Mouse (Mus musculus): ENCODE data around the gene Rnf10. TPM values are rescaled to one million over a fixed set of nuclear protein-coding genes. Genes with fewer than 3 reads are reported as not detected.
A peak's percentile ranks its signal among the peaks of the same experiment; 100 is the strongest.

Gene Rnf10
- polyA plus RNA-seq, 1 experiment from 2014 or later = 94.0 TPM

DNA sequence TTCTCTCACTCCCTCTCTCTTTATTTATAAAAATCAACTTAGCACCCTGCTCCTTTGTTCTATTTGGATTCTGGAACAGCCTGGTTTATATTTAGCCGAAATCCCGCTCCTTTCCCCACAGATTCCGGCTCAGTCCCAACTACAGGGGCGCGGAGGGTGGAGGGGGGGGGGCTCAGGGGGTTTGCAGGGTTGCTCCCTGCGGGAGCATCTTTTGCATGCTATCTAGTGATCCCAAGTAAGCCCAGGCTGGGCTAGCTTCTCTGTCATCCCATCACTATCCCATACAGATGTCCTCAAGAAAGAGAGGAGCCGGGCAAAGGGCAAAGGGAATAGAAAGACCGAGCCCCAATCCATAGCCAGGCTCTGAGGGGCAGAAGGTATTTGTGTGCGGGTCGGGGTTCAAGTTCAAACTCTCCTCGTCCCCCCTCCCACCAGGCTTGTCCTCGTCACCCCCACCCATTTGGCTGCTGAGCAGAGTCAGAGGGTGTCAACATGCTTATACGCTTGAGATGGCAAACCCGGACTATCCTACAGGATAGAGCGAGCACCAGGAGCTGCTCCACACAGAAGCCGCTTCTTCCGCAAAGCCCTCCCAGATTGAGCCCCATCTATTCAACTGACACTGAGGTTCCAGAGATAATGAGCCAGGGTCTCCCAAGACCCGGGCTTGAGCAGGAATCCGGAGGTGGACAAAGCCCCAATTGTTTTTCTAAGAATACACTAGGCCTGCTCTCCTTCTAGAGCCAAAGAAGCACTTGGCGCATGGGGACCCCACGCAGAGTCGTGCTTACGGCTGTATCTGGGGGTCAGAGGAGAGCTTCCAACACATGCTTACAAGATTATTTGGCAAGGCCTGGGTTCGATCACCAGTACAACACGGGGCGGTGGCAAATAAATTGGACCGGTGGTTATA, 57.2 kb downstream of the Rnf10 start:
- Histone ChIP-seq H3K36me3 (ENCODE audit: control insufficient read depth, insufficient read depth, low read length) (no peaks in the 10 kb centered on the region), H3K27me3 (ENCODE audit: control insufficient read depth, insufficient read depth, low read length) (no peaks in the 10 kb centered on the region), H3K9me3 (ENCODE audit: control insufficient read depth, low read length) (no peaks in the 10 kb centered on the region), H3K9ac (replicated peaks; ENCODE audit: low read depth, low read length) (peak overlapping the region; percentile 69), H3K4me1 (ENCODE audit: control insufficient read depth, insufficient read depth, low read length) (0 out of 2 replicates have a peak, but pooled peaks cover 4% of the 10 kb centered on the region), H3K4me2 (ENCODE audit: low read depth, low read length) (peak overlapping the region; percentile 61), H3K4me3 (ENCODE audit: low read depth, low read length) (peak overlapping the region; percentile 39), H3K27ac (ENCODE audit: low read depth, low read length) (peak overlapping the region; percentile 73)
- ATAC-seq (ENCODE audit: low read depth) = peak; percentile 44; the same call in 1 of the 2 replicates
- 16% methylated on average over 27 of the region's 27 CpGs for WGBS

DNA sequence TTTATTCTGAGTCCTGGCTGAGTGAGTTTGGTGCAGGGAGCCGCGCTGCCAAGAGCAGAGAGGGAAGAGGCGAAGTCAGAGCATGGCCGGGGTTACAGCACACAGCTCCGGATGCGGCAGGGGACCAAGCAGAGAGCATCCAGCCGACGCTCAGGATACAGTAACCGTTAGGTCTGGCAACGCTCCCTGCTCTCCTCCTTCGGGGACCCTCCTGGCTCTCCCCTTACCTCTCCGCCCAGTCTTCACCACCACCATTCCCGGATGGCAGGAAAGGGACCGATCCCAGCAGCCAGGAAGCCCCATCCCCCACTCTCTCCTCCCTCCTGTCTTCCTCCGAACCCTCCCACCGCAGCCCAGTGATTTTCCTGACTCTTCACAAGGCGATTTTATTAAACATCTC, 57.8 kb downstream of the Rnf10 start:
- Histone ChIP-seq H3K27ac (ENCODE audit: low read depth, low read length) (peak overlapping the region; percentile 73), H3K4me1 (ENCODE audit: control insufficient read depth, insufficient read depth, low read length) (0 out of 2 replicates have a peak, but pooled peaks cover 4% of the 10 kb centered on the region)

DNA sequence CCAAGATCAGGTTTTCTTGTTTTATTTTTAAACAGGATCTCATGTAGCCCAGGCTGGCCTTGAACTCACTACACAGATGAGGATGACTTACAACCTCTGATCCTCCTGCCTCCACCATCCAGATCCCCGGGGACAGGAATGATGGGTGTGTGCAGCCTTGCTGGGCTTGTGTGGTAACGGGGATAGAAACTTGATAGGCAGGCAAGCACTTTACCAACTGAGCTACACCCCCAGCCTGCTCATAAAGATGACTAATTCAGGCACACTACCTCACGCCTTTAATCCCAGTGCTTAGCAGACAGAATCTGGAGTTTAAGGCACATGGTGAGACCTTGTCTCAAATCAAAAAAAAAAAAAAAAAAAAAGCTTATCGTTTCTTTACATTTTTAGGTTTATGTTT, 59.8 kb downstream of the Rnf10 start:
- no peaks in the 10 kb centered on the region for H3K9me3 ChIP-seq (ENCODE audit: control insufficient read depth, low read length)
- no peak overlapping the region for H3K4me3 ChIP-seq (ENCODE audit: low read depth, low read length)
- no peak overlapping the region for H3K27ac ChIP-seq (ENCODE audit: low read depth, low read length)
- no peak overlapping the region for H3K9ac ChIP-seq (replicated peaks; ENCODE audit: low read depth, low read length)
- 0 out of 2 replicates have a peak, but pooled peaks cover 4% of the 10 kb centered on the region for H3K4me1 ChIP-seq (ENCODE audit: control insufficient read depth, insufficient read depth, low read length)
- 59% methylated on average over 4 of the region's 4 CpGs for WGBS
- H3K36me3 ChIP-seq (ENCODE audit: control insufficient read depth, insufficient read depth, low read length) = no peaks in the 10 kb centered on the region
- no peaks in the 10 kb centered on the region for H3K27me3 ChIP-seq (ENCODE audit: control insufficient read depth, insufficient read depth, low read length)
- no peak for ATAC-seq (ENCODE audit: low read depth)
- no peak overlapping the region for H3K4me2 ChIP-seq (ENCODE audit: low read depth, low read length)

More for the DNA sequence above, 57.8 kb downstream of the Rnf10 start:
- WGBS = 0% methylated on average over 17 of the region's 17 CpGs
- H3K36me3 ChIP-seq (ENCODE audit: control insufficient read depth, insufficient read depth, low read length) = no peaks in the 10 kb centered on the region
- H3K27me3 ChIP-seq (ENCODE audit: control insufficient read depth, insufficient read depth, low read length) = no peaks in the 10 kb centered on the region
- H3K9ac ChIP-seq (replicated peaks; ENCODE audit: low read depth, low read length) = peak overlapping the region; percentile 69
- H3K4me3 ChIP-seq (ENCODE audit: low read depth, low read length) = peak overlapping the region; percentile 39
- no peaks in the 10 kb centered on the region for H3K9me3 ChIP-seq (ENCODE audit: control insufficient read depth, low read length)
- H3K4me2 ChIP-seq (ENCODE audit: low read depth, low read length) = peak overlapping the region; percentile 61
- ATAC-seq (ENCODE audit: low read depth) = peak; percentile 69

DNA sequence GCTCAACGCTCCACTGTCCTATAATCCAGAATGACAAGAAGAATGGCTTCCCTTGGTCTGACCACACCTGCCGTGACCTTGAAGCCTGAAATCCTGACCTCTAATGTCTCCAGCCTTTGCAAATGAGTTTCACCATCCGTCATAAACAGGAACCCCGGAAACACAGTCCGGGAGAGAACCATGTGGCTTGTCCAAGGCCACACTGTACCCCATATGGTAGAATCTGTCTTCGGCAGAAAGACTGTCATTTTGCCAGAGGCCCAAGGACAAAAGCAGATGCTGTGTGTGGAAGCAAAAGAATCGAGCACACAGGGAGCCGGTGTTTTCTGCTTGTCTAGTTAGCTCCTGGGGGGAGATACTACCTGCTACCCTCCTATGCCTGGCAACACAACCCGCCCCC, 60.2 kb downstream of the Rnf10 start:
- Histone ChIP-seq H3K4me2 (ENCODE audit: low read depth, low read length) (no peak overlapping the region), H3K4me1 (ENCODE audit: control insufficient read depth, insufficient read depth, low read length) (0 out of 2 replicates have a peak, but pooled peaks cover 4% of the 10 kb centered on the region), H3K4me3 (ENCODE audit: low read depth, low read length) (no peak overlapping the region), H3K9ac (replicated peaks; ENCODE audit: low read depth, low read length) (no peak overlapping the region), H3K9me3 (ENCODE audit: control insufficient read depth, low read length) (no peaks in the 10 kb centered on the region), H3K36me3 (ENCODE audit: control insufficient read depth, insufficient read depth, low read length) (no peaks in the 10 kb centered on the region), H3K27me3 (ENCODE audit: control insufficient read depth, insufficient read depth, low read length) (no peaks in the 10 kb centered on the region), H3K27ac (ENCODE audit: low read depth, low read length) (no peak overlapping the region)
- no peak for ATAC-seq (ENCODE audit: low read depth)
- WGBS = 67% methylated on average over 9 of the region's 9 CpGs

DNA sequence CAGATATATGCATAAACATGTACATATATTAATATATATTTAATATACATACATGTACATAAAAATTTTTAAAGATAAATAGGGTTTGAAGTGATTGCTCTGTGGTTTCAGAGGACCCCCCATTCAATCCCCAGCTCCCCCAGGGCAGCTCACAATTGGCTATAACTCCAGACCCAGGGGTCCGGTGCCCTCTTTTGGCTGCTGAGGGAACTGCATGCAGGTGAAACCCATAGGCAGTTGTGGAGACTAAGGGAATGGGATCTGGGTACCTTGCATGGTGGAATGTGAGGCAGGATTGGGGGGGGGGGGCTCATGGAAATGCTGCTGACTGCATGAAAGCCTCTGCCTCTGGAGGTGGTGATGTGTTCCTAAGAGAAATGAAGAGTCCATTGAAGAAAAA, 62.3 kb downstream of the Rnf10 start:
- Histone ChIP-seq H3K27me3 (ENCODE audit: control insufficient read depth, insufficient read depth, low read length) (no peaks in the 10 kb centered on the region), H3K9me3 (ENCODE audit: control insufficient read depth, low read length) (no peaks in the 10 kb centered on the region), H3K4me3 (ENCODE audit: low read depth, low read length) (no peak overlapping the region), H3K27ac (ENCODE audit: low read depth, low read length) (no peak overlapping the region), H3K9ac (replicated peaks; ENCODE audit: low read depth, low read length) (no peak overlapping the region), H3K4me2 (ENCODE audit: low read depth, low read length) (no peak overlapping the region), H3K4me1 (ENCODE audit: control insufficient read depth, insufficient read depth, low read length) (0 out of 2 replicates have a peak, but pooled peaks cover 3% of the 10 kb centered on the region), H3K36me3 (ENCODE audit: control insufficient read depth, insufficient read depth, low read length) (no peaks in the 10 kb centered on the region)
- no peak for ATAC-seq (ENCODE audit: low read depth)
- 9% methylated on average over 1 of the region's 1 CpGs for WGBS

DNA sequence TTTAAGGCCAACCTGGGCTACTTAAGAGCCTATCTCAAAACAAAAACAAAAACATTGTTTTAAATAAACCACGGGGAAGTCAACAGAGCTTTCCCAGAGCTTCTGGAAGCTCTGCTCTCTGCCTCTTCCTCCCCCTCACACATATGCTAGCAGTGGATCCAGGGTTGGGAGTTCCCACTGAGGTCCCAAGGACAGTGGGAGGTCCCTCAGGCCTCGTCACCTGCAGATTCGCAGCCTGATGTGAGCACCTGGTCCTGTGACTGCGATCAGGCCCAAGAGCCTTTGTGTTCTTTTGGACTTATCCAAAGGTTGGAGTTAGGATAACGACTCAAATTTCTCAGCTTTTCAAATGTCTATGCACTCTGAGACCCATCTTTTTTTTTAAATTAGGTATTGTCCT, 64.1 kb downstream of the Rnf10 start:
- no peak overlapping the region for H3K27ac ChIP-seq (ENCODE audit: low read depth, low read length)

DNA sequence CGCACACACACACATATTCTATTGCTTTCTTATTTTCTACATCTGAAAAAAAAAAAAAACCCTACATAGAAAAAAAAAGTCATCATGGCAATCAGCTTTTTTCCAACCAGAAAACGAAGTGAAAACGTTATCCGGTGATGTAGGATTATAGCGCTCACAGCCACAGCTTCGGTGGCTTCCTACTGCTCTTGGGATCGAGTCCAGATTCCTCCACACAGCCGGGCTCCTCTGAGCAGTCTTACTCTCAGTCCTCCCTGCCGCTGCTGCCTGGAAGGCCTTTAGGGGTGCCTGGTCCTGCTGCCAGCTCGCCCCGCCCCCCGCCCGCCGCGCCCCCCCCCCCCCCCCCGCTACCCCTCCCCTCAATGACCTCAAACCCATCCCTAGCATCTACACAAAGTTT, 64.8 kb downstream of the Rnf10 start:
- no peak overlapping the region for H3K9ac ChIP-seq (replicated peaks; ENCODE audit: low read depth, low read length)
- WGBS = 15% methylated on average over 9 of the region's 16 CpGs
- no peak overlapping the region for H3K4me3 ChIP-seq (ENCODE audit: low read depth, low read length)
- no peaks in the 10 kb centered on the region for H3K9me3 ChIP-seq (ENCODE audit: control insufficient read depth, low read length)
- no peaks in the 10 kb centered on the region for H3K36me3 ChIP-seq (ENCODE audit: control insufficient read depth, insufficient read depth, low read length)
- no peak overlapping the region for H3K4me2 ChIP-seq (ENCODE audit: low read depth, low read length)
- H3K27me3 ChIP-seq (ENCODE audit: control insufficient read depth, insufficient read depth, low read length) = no peaks in the 10 kb centered on the region
- ATAC-seq (ENCODE audit: low read depth) = no peak
- peaks cover 10% of the 10 kb centered on the region; the same call in 1 of the 2 replicates for H3K4me1 ChIP-seq (ENCODE audit: control insufficient read depth, insufficient read depth, low read length)
- H3K27ac ChIP-seq (ENCODE audit: low read depth, low read length) = 0 out of 2 replicates have a peak overlapping the region, but pooled peaks have one; percentile 16

More for the DNA sequence above, 64.1 kb downstream of the Rnf10 start:
- Histone ChIP-seq H3K4me3 (ENCODE audit: low read depth, low read length) (no peak overlapping the region), H3K27me3 (ENCODE audit: control insufficient read depth, insufficient read depth, low read length) (no peaks in the 10 kb centered on the region), H3K4me2 (ENCODE audit: low read depth, low read length) (no peak overlapping the region), H3K9ac (replicated peaks; ENCODE audit: low read depth, low read length) (no peak overlapping the region), H3K4me1 (ENCODE audit: control insufficient read depth, insufficient read depth, low read length) (peaks cover 10% of the 10 kb centered on the region; the same call in 1 of the 2 replicates), H3K9me3 (ENCODE audit: control insufficient read depth, low read length) (no peaks in the 10 kb centered on the region), H3K36me3 (ENCODE audit: control insufficient read depth, insufficient read depth, low read length) (no peaks in the 10 kb centered on the region)
- ATAC-seq (ENCODE audit: low read depth) = no peak
- WGBS = 65% methylated on average over 5 of the region's 5 CpGs

DNA sequence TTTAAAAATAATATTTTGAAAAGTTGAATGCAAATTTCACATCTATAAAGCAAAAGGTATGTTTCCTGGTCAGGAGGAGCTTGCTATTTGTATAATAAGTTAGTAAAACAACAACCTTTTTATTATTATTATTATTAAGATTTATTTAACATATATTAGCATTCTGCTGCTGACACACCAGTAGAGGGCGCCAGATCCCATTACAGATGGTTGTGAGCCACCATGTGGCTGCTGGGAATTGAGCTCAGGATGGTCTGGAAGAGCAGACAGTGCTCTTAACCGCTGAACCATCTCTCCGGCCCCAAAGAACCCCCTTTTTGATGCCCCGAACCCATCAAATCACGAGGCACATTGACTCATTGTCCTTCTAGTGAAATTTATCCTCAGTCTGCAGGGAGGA, 65.5 kb downstream of the Rnf10 start:
- no peak overlapping the region for H3K27ac ChIP-seq (ENCODE audit: low read depth, low read length)
- peaks cover 10% of the 10 kb centered on the region; the same call in 1 of the 2 replicates for H3K4me1 ChIP-seq (ENCODE audit: control insufficient read depth, insufficient read depth, low read length)
- H3K9ac ChIP-seq (replicated peaks; ENCODE audit: low read depth, low read length) = no peak overlapping the region
- ATAC-seq (ENCODE audit: low read depth) = no peak
- H3K36me3 ChIP-seq (ENCODE audit: control insufficient read depth, insufficient read depth, low read length) = no peaks in the 10 kb centered on the region
- no peak overlapping the region for H3K4me2 ChIP-seq (ENCODE audit: low read depth, low read length)
- no peaks in the 10 kb centered on the region for H3K9me3 ChIP-seq (ENCODE audit: control insufficient read depth, low read length)
- no peaks in the 10 kb centered on the region for H3K27me3 ChIP-seq (ENCODE audit: control insufficient read depth, insufficient read depth, low read length)
- H3K4me3 ChIP-seq (ENCODE audit: low read depth, low read length) = no peak overlapping the region
- WGBS = 60% methylated on average over 5 of the region's 5 CpGs
